Mouse (Mus musculus) testis, adult 2 months (tissue): ENCODE results near the gene Tmem230.

Experiments
- CTCF ChIP-seq: fragments of 200-500 bp; IDR thresholded peaks from 2 replicates; pipeline ENCODE4 v1.5.1; 2012; ENCODE audit warnings: low read depth, mild to moderate bottlenecking, inconsistent platforms, low read length, moderate library complexity; ENCODE audit not compliant: control insufficient read depth, insufficient read depth, insufficient replicate concordance
- POLR2A ChIP-seq: fragments of 200-500 bp; IDR thresholded peaks from 2 replicates; pipeline ENCODE4 v1.6.1; 2012; ENCODE audit warnings: low read depth, mild to moderate bottlenecking, inconsistent platforms, low read length, moderate library complexity; ENCODE audit not compliant: control insufficient read depth

GRCm38 (mm10) chr2:132293694-132294450 is 46.3 kb upstream of the Tmem230 start:
- TF ChIP-seq CTCF (no peak), POLR2A (no peak)
